Mouse (Mus musculus): ENCODE results near the gene Rspry1. TPM values are rescaled to one million over a fixed set of nuclear protein-coding genes. Genes with fewer than 3 reads are reported as not detected.
A peak's percentile ranks its signal among the peaks of the same experiment; 100 is the strongest.

Rspry1 gene
- polyA plus RNA-seq, 1 experiment, result 7.4 TPM

DNA sequence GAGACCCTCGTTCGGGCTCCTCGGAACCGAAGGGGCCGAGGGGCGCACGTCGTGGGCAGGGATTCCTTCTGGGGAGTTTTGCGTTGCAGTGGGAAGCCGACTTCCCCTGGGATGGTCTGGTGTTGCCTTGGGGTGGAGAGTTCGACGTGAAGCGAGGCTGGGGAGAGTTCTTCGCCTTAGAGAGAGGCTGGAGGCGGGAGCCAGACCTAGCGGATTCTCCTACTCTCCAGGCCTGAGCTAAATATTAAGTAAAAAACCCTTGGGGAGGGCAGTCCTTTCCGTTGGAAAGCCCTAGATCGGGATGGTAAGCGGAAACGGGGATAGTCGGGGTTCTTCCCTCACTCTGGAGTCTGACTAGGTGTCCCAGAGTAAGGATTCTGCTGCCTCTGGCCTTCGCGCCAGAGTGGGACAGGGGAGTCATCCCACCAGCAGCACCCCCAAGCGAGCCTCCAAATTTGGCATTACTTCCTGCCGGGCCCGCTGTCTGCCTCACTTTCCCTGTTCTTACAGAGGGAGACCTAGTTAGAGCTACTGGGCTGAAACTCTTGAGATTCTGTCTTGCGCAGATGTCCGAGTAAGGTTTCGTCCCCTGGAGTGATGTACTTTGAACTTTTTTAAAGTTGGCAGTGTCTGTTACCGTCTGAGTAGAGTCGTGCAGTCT lies 864 bp downstream of the Rspry1 start:
- Histone ChIP-seq H3K79me2 (ENCODE audit: control insufficient read depth, insufficient read depth) (peaks cover 76% of the 10 kb centered on the region), H3K4me3 (peak overlapping the region; percentile 98)
- TF ChIP-seq CEBPB (IDR thresholded peaks at IDR 0.05; ENCODE audit: insufficient read depth, poor library complexity, severe bottlenecking) (no peak), SRF (IDR thresholded peaks at IDR 0.05; ENCODE audit: control insufficient read depth, insufficient read length, low read depth) (peak; percentile 94), TCF12 (IDR thresholded peaks at IDR 0.05; ENCODE audit: insufficient read depth, poor library complexity, severe bottlenecking) (no peak), TCF3 (IDR thresholded peaks at IDR 0.05; ENCODE audit: insufficient read length, low read depth) (no peak), POLR2A (IDR thresholded peaks at IDR 0.05; ENCODE audit: insufficient read length, low read depth) (no peak), MAX (IDR thresholded peaks at IDR 0.05; ENCODE audit: low read depth) (no peak)

DNA sequence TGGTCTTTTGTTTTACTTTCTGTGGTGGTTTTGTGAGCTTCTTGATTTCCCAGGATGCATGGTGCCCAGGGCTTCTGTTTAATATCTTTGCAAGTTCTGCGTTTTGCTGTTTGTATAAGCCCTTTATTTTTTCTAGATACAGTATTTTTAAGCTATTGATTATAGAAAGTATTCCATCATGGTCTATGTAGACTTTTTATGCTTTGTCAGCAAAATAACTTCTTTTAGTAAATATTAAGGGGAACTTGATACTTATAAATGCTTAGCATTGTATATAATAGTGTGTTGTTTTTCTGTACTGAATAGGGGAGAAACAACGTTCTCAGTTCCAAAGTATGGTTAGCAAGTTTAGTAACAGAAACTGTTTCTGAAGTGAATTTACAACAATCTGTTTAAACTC lies 2.3 kb downstream of the Rspry1 start:
- TF ChIP-seq USF1 (IDR thresholded peaks at IDR 0.05; ENCODE audit: low read depth) (no peak), MYOG (IDR thresholded peaks at IDR 0.05; ENCODE audit: control insufficient read depth in 1 of 3, insufficient read depth in 1 of 3, insufficient read length in 2 of 3, low read depth in 2 of 3) (no peak), MYOD1 (IDR thresholded peaks at IDR 0.05; ENCODE audit: control insufficient read depth in 1 of 3, insufficient read length in 2 of 3, low read depth in 2 of 3) (no peak), POLR2A (IDR thresholded peaks at IDR 0.05; ENCODE audit: insufficient read length, low read depth) (no peak), CEBPB (IDR thresholded peaks at IDR 0.05; ENCODE audit: insufficient read depth, poor library complexity, severe bottlenecking) (no peak), POLR2AphosphoS2 (IDR thresholded peaks at IDR 0.05; ENCODE audit: insufficient read length, low read depth) (no peak), E2F4 (IDR thresholded peaks at IDR 0.05; ENCODE audit: insufficient read depth) (no peak), TCF12 (IDR thresholded peaks at IDR 0.05; ENCODE audit: insufficient read depth, poor library complexity, severe bottlenecking) (no peak), MAX (IDR thresholded peaks at IDR 0.05; ENCODE audit: low read depth) (no peak), REST (IDR thresholded peaks at IDR 0.05; ENCODE audit: insufficient read depth, insufficient read length) (no peak), TCF3 (IDR thresholded peaks at IDR 0.05; ENCODE audit: insufficient read length, low read depth) (no peak), SRF (IDR thresholded peaks at IDR 0.05; ENCODE audit: control insufficient read depth, insufficient read length, low read depth) (no peak)
- no peaks in the 10 kb centered on the region for H3K36me3 ChIP-seq (ENCODE audit: control insufficient read depth, insufficient read depth)
- H3K4me3 ChIP-seq, result no peak overlapping the region
- no peak overlapping the region for H3K4me2 ChIP-seq (ENCODE audit: low read depth)
- no peaks in the 10 kb centered on the region for H3K27me3 ChIP-seq (ENCODE audit: control insufficient read depth, insufficient read depth, insufficient read length)
- peaks cover 71% of the 10 kb centered on the region for H3K79me2 ChIP-seq (ENCODE audit: control insufficient read depth, insufficient read depth)
- H3ac ChIP-seq (ENCODE audit: control insufficient read depth, insufficient read length), result no peak overlapping the region

More for the DNA sequence above, 864 bp downstream of the Rspry1 start:
- Histone ChIP-seq H3K27me3 (ENCODE audit: control insufficient read depth, insufficient read depth, insufficient read length) (no peaks in the 10 kb centered on the region), H3ac (ENCODE audit: control insufficient read depth, insufficient read length) (peak overlapping the region; percentile 36), H3K36me3 (ENCODE audit: control insufficient read depth, insufficient read depth) (no peaks in the 10 kb centered on the region), H3K4me2 (ENCODE audit: low read depth) (peak overlapping the region; percentile 82)

GRCm38 (mm10) chr8:94607064-94607463 lies 5.3 kb downstream of the Rspry1 start:
- Histone ChIP-seq H3K4me3 (no peak overlapping the region), H3ac (ENCODE audit: control insufficient read depth, insufficient read length) (no peak overlapping the region), H3K4me2 (ENCODE audit: low read depth) (no peak overlapping the region), H3K36me3 (ENCODE audit: control insufficient read depth, insufficient read depth) (no peaks in the 10 kb centered on the region), H3K27me3 (ENCODE audit: control insufficient read depth, insufficient read depth, insufficient read length) (no peaks in the 10 kb centered on the region), H3K79me2 (ENCODE audit: control insufficient read depth, insufficient read depth) (peaks cover 54% of the 10 kb centered on the region)
- TF ChIP-seq SRF (IDR thresholded peaks at IDR 0.05; ENCODE audit: control insufficient read depth, insufficient read length, low read depth), result no peak
- TF ChIP-seq REST (IDR thresholded peaks at IDR 0.05; ENCODE audit: insufficient read depth, insufficient read length), result no peak
- no peak for TF ChIP-seq TCF12 (IDR thresholded peaks at IDR 0.05; ENCODE audit: insufficient read depth, poor library complexity, severe bottlenecking)
- TF ChIP-seq MYOD1 (IDR thresholded peaks at IDR 0.05; ENCODE audit: control insufficient read depth in 1 of 3, insufficient read length in 2 of 3, low read depth in 2 of 3), result no peak
- no peak for TF ChIP-seq CEBPB (IDR thresholded peaks at IDR 0.05; ENCODE audit: insufficient read depth, poor library complexity, severe bottlenecking)
- no peak for TF ChIP-seq POLR2A (IDR thresholded peaks at IDR 0.05; ENCODE audit: insufficient read length, low read depth)
- no peak for TF ChIP-seq POLR2AphosphoS2 (IDR thresholded peaks at IDR 0.05; ENCODE audit: insufficient read length, low read depth)

DNA sequence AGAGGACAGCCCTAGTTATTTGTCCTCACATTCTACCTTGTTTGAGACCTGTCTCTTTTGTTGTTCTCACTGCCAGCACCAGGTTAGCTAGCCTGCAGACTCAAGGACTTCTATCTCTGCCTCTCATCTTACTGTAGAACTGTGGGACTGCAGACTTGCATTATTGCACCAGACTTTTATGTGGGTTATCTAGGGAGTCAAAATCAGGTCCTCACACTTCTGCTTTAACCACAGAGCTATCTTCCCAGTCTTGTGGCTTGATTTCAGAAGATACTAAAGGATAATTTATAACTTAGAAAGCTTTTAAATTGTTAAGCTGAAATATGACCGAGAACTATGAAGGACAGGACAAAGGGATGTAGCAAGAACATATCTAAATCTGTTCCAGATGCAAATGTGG lies 23.1 kb downstream of the Rspry1 start:
- Histone ChIP-seq H3K27me3 (ENCODE audit: control insufficient read depth, insufficient read depth, insufficient read length) (no peaks in the 10 kb centered on the region), H3ac (ENCODE audit: control insufficient read depth, insufficient read length) (no peak overlapping the region), H3K36me3 (ENCODE audit: control insufficient read depth, insufficient read depth) (peaks cover 26% of the 10 kb centered on the region), H3K79me2 (ENCODE audit: control insufficient read depth, insufficient read depth) (no peaks in the 10 kb centered on the region), H3K4me3 (no peak overlapping the region), H3K4me2 (ENCODE audit: low read depth) (no peak overlapping the region)
- TF ChIP-seq CEBPB (IDR thresholded peaks at IDR 0.05; ENCODE audit: insufficient read depth, poor library complexity, severe bottlenecking) (no peak), REST (IDR thresholded peaks at IDR 0.05; ENCODE audit: insufficient read depth, insufficient read length) (no peak), MYOG (IDR thresholded peaks at IDR 0.05; ENCODE audit: control insufficient read depth in 1 of 3, insufficient read depth in 1 of 3, insufficient read length in 2 of 3, low read depth in 2 of 3) (no peak), POLR2A (IDR thresholded peaks at IDR 0.05; ENCODE audit: insufficient read length, low read depth) (no peak), USF1 (IDR thresholded peaks at IDR 0.05; ENCODE audit: low read depth) (no peak), POLR2AphosphoS2 (IDR thresholded peaks at IDR 0.05; ENCODE audit: insufficient read length, low read depth) (no peak), MAX (IDR thresholded peaks at IDR 0.05; ENCODE audit: low read depth) (no peak), E2F4 (IDR thresholded peaks at IDR 0.05; ENCODE audit: insufficient read depth) (no peak), TCF3 (IDR thresholded peaks at IDR 0.05; ENCODE audit: insufficient read length, low read depth) (no peak), TCF12 (IDR thresholded peaks at IDR 0.05; ENCODE audit: insufficient read depth, poor library complexity, severe bottlenecking) (no peak), SRF (IDR thresholded peaks at IDR 0.05; ENCODE audit: control insufficient read depth, insufficient read length, low read depth) (no peak), MYOD1 (IDR thresholded peaks at IDR 0.05; ENCODE audit: control insufficient read depth in 1 of 3, insufficient read length in 2 of 3, low read depth in 2 of 3) (no peak)

Measured in myocyte (in vitro differentiated cells).